Mouse (Mus musculus) lung, postnatal 0 days (tissue): ENCODE data around the gene Slc26a6.

Source experiments
- CTCF ChIP-seq: IDR thresholded peaks from 2 replicates; pipeline ENCODE4 v1.5.1; 2016; ENCODE audit warnings: antibody characterized with exemption, mild to moderate bottlenecking
- EP300 ChIP-seq: IDR thresholded peaks from 2 replicates; pipeline ENCODE4 v1.6.1; 2016; ENCODE audit warnings: antibody characterized with exemption, mild to moderate bottlenecking, control low read depth

DNA sequence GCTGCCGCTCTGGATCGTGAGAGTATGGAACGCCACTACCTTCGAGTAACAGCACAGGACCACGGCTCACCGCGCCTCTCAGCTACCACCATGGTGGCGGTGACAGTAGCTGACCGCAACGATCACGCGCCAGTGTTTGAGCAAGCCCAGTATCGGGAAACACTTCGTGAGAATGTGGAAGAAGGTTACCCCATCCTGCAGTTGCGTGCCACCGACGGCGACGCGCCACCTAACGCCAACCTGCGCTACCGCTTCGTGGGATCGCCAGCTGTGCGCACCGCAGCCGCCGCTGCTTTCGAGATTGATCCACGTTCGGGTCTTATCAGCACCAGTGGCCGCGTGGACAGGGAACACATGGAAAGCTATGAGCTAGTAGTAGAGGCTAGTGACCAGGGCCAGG is 25.6 kb upstream of the Slc26a6 start:
- TF ChIP-seq CTCF (no peak), EP300 (no peak)
